Mouse (Mus musculus): ENCODE measurements around the gene Slc10a4.
"Not testable (repeated sequence)": the region's sequence is repeated elsewhere in the genome, so short reads cannot be mapped to it uniquely, and the experiment has no call there.

Gene Slc10a4

DNA sequence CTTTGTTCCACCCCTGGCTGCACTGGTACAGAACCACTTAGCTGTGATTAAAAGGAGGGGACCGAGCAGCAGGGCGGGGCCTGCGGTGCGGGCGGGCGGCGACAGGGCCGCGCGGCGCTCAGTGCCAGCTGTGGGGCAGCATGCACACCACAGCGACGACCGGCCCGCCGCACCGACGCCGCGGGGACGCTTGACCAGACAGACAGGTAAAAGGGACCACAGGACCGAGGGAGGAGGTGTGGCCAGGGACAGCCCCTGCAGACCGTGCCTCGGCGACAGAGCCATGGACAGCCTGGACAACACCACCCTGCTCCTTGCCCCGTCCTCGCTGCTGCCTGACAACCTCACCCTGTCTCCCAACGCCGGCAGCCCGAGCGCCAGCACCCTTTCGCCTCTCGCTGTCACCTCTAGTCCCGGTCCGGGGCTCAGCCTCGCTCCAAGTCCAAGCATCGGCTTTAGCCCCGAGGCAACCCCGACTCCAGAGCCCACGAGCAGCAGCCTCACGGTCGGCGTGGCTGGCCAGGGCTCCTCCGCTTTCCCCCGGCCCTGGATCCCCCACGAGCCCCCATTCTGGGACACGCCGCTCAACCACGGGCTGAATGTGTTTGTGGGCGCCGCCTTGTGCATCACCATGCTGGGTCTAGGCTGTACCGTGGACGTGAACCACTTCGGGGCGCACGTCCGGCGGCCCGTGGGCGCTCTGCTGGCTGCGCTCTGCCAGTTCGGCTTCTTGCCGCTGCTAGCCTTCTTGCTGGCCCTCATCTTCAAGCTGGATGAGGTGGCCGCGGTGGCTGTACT lies at the start of gene Slc10a4:
Gene Slc10a4 (plus strand): TSS at position 100 of the 798 bp plus-strand sequence.
- DNase-seq (ENCODE audit: low read depth, low spot score): peak; percentile 12

- DNase-seq (ENCODE audit: low read depth, low spot score): no peak
Measured at GRCm38 (mm10) chr5:72957281-72957680, 49.4 kb upstream of the Slc10a4 start.

GRCm38 (mm10) chr5:72960096-72960495 lies 46.6 kb upstream of the Slc10a4 start:
- DNase-seq (ENCODE audit: low read depth, low spot score): no peak

GRCm38 (mm10) chr5:72965706-72966105 lies 41.0 kb upstream of the Slc10a4 start:
- DNase-seq (ENCODE audit: low read depth, low spot score): no peak

DNA sequence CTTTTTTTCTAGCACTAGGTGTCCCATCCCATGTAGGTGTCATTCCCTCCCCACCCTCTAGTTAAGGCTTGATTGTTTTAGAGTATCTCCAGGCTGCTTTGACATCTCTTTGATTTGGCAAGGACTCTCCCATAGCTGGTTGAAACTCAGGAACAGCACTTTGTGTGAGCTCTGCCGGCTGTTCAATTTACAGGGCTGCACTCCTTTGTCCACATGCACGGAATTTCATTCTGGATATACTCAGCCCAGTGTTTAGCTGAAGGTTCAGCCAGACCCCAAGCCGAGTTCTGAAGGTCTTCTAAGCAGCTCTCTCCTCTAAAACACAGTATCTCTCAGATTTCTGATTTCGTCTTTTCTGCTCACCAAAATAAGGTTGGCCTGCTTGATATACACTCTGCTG lies 34.2 kb upstream of the Slc10a4 start:
- no peak for DNase-seq (ENCODE audit: low read depth, low spot score)

DNA sequence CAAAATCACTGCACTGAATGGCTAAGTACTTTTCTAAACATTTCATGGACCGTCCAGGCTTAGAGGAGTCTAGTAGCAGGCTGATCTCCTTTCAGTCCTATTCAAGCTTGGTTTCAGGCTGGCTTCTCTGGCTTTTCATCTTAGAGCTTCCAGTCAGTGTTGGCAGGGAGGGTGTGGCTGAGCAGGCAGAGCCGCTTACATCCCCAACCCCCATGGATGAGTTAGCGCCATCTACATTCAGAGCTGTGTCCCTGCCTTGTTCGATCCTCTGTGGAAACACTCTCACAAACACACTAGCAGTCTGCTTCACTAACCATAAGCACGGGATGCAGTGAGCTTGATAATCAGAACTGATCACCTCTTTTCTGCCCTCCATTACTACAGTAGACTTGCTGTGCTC lies 33.7 kb upstream of the Slc10a4 start:
- DNase-seq (ENCODE audit: low read depth, low spot score): no peak

GRCm38 (mm10) chr5:72974602-72975001 lies 32.1 kb upstream of the Slc10a4 start, which contains the start of gene Gm10135:
Gene Gm10135 (minus strand): TSS chr5:72974702.
- DNase-seq (ENCODE audit: low read depth, low spot score): no peak

DNA sequence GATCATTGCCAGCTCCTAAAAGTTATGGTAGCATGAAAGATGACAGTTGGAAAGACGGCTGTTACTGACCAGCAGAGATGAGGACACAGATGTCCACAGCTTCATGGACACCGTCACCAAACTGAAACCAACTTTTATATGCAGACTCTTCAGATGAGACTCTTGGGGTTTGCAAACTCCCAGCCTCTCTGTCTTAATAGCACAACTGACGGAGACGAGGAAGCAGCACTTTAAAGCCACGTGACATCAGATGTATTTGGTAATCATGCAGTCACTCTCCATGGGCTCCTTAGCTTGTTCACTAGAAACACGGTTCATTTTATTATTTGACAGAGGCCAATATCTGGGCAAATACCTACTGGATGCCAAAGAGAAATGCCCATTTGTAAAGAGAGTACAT lies 30.7 kb upstream of the Slc10a4 start:
- DNase-seq (ENCODE audit: low read depth, low spot score): no peak

DNA sequence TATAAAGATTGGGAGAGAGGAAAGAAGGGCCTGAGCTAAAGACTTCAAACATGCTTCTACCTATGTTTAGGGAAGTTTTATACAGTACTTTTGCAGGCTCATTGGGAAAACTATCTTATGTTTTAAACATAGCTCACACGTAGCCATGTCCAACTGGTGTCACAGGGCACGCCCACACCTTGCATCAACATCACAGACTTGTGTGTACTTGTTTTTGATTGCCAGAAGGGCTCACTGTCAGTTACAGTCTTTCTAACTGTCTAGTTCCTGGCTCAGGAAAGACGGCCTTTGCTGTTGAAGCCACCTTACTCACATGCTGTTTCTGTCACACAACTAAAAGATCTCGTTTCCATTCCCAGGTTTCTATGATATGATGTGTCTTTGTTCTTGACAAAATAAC lies 30.1 kb upstream of the Slc10a4 start:
- DNase-seq (ENCODE audit: low read depth, low spot score): no peak

GRCm38 (mm10) chr5:72984091-72984490 lies 22.6 kb upstream of the Slc10a4 start:
- peak; percentile 65 for DNase-seq (ENCODE audit: low read depth, low spot score)

DNA sequence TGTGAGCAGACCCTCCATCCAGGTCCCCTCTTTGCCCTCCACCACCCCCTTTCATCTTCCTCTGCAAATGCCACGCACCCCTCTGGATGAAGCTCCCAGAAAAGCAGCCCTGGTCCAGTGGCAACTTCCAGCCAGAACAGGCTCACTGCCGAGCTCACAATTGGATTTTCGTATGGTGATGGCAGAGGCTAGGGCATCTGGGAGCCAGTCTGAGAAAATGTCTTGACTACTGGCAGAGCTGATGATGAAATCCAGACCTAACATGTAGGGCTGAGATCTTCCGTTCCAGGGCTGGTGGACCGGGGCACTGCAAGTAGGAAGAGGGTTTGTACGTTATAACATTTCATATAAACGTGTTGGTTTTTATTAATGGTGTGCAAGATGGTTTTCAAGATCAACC lies 18.9 kb upstream of the Slc10a4 start:
- DNase-seq (ENCODE audit: low read depth, low spot score): no peak

DNA sequence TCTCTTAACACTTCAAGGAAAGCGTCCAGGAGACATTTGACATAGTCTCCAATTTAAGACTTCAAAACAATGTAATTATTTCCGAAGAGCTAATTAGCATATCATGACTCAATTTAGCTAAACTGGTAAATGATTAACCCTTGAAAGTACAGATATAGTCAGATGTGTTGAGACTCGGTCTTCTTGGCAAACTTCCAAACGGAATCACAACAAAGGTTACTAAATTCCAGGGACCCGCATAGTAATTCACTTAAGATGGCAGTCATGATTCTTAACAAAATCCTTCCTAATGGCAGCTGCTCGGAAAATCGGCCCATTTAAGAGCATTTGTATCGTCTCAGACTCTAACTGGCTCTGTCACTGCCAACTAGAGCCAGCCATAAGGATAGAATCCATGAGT lies 16.9 kb upstream of the Slc10a4 start:
- DNase-seq (ENCODE audit: low read depth, low spot score): no peak

- DNase-seq (ENCODE audit: low read depth, low spot score): no peak
Measured at GRCm38 (mm10) chr5:72992474-72992873, 14.2 kb upstream of the Slc10a4 start.

DNA sequence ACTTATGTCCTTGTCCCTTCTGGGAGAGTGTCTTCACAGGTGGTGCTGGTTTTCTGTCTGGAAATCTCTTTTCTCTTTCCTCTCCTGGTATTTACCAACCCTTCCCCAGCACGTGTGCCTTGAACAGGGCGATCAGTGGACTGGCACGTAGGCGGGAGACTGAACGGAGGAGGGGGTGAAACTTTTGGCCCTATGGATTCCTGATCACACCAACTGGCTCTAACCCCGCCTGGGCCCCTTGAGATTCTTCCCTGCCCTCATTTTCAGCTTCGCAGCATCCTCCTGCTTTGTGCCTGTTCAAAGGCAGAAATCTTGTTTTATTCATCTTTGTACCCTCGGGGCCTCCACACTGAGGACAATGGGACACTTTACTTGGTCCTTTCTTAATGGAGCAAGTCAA lies 12.3 kb upstream of the Slc10a4 start:
- DNase-seq (ENCODE audit: low read depth, low spot score): no peak

DNA sequence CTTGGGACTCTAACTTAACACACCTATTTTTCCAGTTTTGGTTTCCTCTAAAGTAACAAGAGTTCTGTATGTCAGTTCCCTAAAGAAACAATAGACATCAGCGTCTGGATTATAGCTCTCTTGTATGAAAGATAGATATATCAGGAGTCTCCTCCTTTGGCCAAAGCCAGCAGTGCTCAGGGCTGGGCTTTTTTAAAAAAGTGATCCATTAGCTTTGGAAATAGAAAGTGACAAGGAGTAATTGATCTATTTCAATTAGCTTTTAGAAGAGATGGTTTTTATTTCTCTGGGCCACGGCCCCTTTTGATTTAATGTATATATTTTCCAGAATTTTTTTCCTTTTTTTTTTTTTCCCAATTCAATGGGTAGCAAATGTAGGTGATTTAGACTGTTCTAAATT lies 11.8 kb upstream of the Slc10a4 start:
- no peak for DNase-seq (ENCODE audit: low read depth, low spot score)

DNA sequence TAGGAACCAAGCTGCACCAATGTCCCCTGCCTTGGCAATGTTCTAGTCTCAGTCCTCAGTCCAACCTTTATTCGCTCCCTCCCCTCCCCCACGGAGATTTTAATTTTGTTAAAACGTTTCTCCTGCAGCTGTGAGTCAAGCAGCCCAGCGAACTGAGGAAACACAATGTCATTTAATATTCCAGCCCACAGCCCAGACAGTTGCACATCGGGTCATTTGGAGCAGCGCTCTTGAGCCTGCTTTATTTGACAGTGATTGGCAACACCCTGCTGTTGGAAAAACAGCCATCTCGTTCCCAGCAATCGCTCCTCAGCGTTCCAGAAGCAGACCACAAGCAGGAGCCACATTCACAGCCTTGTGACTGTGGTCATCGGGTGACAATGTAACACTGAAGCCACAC lies 11.3 kb upstream of the Slc10a4 start:
- DNase-seq (ENCODE audit: low read depth, low spot score): no peak

DNA sequence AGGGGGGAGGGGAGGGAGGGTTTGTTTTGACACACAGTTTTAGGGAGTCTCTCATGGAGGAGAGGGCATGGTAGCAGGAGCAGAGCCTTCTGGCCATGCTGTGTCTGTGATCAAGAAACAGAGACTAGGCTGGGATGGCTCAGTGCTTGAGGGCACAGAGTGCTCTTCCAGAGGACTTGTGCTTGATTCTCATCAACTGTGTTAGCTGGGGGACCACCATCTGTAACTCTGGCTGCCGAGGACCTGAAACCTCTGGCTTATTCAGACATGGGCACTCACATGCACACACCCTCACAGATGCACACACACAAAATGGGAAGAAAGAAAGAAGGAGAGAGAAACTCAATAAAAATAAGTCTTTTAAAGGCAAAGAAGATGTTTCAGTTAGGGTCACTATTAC lies 8.1 kb upstream of the Slc10a4 start:
- not testable (repeated sequence) for DNase-seq (ENCODE audit: low read depth, low spot score)

DNA sequence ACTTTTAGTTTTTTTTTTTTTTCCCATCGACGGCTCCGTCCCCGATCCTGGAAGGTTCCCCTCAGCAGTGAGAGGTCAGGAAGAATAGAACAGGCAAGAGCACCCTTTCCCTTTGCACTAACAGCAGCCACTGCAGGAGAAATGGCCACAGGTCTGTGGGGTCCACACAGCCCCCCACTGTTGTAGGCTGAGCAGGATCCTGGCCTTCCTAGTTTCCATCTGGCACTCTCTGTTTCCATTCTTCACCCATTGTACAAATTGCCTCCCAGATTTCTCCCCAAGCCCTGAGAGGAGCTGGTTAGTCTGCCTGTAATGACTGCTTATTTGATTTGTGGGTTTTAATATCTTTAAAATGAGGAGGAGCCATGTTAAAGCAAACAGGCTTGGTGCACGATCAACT lies 2.6 kb upstream of the Slc10a4 start:
- no peak for DNase-seq (ENCODE audit: low read depth, low spot score)

DNA sequence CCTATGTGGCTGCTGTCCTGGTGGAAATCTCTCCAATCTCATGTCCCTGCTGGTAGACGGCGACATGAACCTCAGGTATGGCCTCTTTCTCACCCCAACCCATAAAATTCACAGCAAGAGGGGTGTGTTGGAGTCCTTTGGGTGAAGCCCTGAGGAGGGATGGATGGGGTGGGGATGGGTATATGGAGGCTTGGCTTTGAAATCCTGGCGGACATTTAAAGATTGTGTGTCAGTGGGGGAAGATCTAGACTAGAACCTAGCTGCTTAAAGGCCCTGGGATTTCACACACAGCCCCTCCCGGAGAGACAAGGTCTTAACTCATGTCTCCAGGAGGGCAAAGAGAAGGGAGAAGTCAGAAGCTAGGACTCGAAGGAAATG lies 888 bp downstream of the Slc10a4 start:
- DNase-seq (ENCODE audit: low read depth, low spot score): no peak

- peak; percentile 44 for DNase-seq (ENCODE audit: low read depth, low spot score)
Measured at GRCm38 (mm10) chr5:73008230-73008629, 1.5 kb downstream of the Slc10a4 start.

DNA sequence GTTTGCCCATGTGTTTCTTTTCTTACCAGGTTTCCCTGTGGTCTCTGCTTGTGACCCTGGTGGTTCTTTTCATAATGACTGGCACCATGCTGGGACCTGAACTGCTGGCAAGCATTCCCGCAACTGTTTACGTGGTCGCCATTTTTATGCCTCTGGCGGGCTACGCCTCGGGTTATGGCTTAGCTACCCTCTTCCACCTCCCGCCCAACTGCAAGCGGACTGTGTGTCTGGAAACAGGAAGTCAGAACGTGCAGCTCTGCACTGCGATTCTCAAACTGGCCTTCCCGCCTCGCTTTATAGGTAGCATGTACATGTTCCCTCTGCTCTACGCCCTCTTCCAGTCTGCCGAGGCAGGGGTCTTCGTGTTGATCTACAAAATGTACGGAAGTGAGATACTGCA lies 5.1 kb downstream of the Slc10a4 start:
- DNase-seq (ENCODE audit: low read depth, low spot score): not testable (repeated sequence)

GRCm38 (mm10) chr5:73012884-73013610 lies 6.4 kb downstream of the Slc10a4 start:
- not testable (repeated sequence) for DNase-seq (ENCODE audit: low read depth, low spot score)

All from CD4-positive, CD25-positive, alpha-beta regulatory T cell, adult 2 months (primary cell).